Mouse (Mus musculus) thymus, postnatal 0 days (tissue): ENCODE measurements around the gene Zc3h8. TPM values are rescaled to one million over a fixed set of nuclear protein-coding genes. Genes with fewer than 3 reads are reported as not detected.

Experiments used
- DNase-seq: peaks from one replicate; pipeline ENCODE4 v3.0.0-alpha.2; 2015; ENCODE audit warnings: low spot score
- polyA plus RNA-seq: library from polyadenylated mRNA; unstranded; fragments of >200 nt; fragmentation: Nextera tagmentation; extraction: Ambion mirVana; gene quantifications from 2 replicates; pipeline ENCODE4 v1.2.1, GENCODE M21; 2015

Zc3h8 gene
- 9.3 and 10.1 TPM in 2 replicates for polyA plus RNA-seq

DNA sequence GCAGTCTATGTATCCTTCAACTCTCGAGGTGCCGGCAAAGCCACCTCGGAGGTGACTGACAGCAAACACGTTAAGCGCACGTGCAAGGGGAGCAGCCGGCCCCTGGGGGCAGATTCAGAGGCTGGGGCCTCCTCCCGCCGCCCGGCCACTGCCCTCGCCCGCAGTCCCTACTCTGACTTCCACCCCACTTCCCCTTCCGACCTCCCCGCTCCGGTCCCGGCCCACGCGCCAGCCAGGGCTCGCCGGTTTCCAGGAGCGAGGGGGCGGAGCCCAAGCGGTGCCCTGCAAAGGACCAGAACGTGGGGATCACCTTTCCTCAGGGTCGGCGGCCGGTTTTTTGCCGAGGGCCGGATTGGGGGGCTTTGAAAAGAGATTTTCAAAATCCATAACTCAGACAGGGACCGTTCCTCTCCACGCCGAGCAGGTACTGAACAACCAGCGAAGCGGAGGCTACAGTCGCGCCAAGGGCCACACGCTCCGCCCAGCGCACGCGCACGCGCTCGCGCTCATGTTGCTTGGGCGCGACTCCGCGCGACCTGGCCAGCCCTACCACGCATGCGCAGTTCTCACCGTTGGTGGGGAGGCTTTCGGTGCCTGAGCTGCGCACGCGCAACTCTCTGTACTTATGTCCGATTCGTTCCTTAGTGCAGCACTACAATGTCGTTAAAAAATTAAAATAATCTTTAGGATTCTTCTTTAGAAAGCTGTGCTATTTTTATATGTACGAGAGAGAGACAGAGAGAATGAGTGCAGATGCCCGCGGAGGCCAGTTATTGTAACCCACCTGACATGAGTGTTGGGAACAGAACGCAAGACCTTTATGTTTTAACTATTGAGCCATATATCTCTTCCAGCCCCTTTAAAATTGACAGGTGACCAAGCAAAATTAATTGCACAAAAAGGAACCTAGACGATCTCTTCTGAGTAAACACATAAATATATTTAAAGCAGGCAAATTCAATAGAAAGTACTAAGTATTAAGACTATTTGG lies at the start of gene Zc3h8:
Gene Zc3h8 (minus strand): TSS at position 540 of the 991 bp plus-strand sequence.
- peak; percentile 98 for DNase-seq

DNA sequence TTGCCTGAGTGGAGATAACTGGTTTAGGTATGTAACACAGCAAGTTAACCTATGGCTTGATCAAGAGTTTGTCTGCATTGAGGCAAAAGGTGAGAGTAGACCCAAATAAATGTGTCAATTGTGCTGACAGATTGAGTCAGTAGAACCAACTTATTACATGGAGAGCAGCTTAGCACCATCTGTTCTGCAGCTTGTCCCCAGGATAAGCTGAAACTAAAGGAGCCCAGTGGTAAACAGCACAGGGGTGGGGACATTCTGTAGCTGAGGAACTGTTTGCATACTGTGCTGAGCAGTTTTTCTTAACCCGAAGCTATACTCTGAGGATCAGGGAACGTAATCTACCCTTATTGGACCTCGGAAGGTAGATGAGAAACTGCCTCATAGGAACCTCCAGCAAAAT lies 40.9 kb upstream of the Zc3h8 start:
- DNase-seq = no peak

DNA sequence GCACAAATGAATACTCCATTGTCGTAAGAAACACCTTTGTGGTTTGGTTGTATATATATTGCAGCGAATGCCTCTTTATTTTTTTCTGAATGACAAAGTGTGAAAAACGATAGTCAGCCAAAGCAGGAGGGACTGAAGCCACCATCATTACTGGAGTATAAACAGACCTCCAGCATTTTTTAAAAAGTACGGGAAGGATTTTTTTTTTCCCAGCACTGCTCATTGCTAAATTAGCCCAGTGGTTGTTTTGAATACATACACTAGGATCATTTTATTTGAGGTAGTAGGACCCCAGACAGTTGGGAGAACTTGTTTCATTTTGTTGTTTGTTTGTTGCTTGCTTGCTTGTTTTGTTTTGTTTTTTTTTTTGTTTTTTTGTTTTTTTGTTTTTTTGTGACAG lies 31.7 kb upstream of the Zc3h8 start:
- no peak for DNase-seq

DNA sequence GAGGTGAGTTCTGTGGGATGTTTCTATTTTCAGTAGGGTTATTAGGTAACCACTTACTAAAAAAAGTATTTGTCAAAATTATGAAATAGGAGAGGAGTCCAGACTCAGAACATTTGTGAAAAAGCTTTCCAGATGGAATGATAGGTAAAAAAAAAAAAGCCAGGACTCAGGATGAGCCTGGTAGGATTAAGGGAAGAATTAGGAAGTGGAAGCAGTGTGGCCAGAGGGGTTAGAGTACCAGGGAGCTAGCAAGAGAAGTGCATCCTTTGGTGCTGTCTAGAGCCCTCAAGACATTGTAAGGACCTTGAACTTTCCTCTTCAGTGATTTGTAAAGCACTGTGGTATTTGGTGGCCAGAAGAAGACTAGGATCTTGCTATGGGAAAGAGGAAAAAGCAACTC lies 28.4 kb upstream of the Zc3h8 start:
- DNase-seq = no peak

DNA sequence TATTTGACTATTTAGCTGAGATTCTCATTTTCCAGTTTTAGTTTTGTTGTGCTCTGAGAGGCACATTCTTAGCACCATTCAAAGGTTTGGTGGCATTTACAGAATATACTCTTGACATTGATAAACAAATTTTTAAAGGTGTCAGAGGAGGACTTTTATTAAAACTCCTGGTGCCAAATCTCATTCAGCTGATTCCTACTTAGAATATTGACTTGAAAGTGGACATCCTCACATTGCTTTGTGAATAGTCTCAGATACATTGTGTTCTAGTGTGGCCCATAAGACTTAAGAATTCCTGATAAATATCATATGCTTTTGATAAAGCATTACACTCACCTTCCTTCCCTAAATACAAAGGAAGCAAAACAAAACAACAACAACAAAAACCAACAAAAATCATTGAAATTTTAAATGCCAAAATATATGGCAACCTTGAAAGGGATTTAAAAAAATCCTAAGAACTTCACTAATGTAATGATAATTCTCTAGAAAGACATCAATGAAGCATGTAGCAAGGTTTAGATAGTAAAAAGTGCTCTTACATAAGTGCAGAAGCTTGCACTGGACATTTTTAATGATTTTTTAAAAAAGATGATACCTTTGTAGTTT lies 24.7 kb upstream of the Zc3h8 start:
- no peak for DNase-seq

DNA sequence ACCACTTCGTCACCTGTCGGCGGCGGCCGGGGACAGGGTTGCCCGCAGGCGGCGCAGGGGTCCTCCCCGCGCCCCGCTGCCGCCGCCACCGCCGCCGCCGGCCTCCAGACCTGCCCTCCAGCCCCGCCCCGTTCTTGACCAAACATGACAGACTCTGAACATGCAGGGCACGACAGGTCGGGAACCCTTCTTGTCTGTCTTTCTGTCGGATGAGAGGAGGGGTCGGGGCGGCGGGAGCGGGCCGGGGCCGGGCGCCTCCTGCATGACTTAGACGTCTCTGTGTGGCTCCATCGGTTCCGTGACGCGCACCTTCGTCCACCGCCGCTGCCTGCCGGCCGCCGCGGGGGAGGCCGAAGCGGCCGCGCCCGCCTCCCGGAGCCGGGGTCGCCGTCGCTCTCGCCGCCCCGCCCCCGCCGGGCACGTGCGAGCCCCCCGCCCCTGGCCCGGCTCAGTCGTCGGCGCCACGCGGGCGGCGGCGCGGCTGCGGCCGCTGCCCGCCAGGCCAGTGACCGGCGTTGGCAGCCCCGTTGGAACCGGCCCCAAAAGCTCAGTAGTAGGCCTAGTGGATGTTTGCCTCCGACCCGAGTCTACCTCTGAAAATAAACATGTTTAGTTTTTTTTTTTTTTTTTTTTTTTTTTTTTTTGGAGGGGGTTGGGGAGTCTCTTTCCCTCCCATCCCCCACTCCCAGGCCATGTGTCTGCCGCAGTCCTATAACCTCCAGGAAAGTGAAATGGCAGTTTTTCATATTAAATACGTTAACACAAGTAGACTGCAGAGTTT lies 24.0 kb upstream of the Zc3h8 start, which contains the start of gene Gm10762:
Gene Gm10762 (minus strand): TSS at position 65 of the 781 bp plus-strand sequence.
- DNase-seq = peak; percentile 54

DNA sequence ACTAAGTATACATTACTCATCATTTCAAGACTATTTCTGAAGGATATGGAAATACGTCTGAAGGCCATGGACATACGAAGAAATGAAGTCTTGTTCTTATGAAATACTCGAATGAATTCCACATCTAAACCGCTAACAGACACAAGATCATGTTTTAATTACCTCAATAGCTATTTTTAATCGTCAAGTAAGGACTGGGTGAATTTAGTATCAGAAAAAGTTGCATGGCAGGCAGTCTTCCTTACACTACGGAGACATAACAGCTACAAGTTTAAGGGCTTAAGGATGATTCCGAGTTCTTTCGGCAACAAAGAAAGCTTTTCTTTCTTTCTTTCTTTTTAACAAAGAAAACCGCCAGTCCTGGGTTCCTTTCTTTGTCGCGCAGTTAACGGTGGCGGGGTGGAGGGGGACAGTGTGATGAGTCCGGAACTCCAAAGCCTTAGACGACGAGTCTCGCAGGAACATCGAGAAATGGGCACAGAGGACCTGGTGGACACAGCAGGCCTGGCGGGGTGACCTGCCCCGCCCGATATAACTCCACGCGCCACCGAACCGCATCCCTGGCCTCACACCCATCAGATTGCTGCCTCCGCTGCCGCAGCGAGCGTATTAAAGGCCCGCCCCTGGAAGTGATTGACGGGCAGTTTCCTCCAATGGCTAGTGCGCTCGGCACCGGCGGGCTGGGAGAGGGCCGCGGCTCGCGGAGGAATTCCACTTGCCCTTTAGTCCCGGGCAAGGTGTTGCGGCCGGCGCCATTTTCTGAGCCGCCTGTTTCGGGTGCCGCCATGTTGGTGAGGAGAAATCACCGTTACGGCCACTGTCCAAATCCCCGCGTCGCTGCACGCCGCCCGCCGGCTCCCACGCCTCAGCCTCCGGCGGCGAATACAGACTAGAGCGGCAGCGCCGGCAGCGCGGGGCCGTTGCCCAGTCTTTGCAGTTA lies 23.0 kb upstream of the Zc3h8 start, which contains the start of gene Zc3h6:
Gene Zc3h6 (plus strand): TSS at position 762 of the 940 bp plus-strand sequence.
- peak; percentile 98 for DNase-seq

DNA sequence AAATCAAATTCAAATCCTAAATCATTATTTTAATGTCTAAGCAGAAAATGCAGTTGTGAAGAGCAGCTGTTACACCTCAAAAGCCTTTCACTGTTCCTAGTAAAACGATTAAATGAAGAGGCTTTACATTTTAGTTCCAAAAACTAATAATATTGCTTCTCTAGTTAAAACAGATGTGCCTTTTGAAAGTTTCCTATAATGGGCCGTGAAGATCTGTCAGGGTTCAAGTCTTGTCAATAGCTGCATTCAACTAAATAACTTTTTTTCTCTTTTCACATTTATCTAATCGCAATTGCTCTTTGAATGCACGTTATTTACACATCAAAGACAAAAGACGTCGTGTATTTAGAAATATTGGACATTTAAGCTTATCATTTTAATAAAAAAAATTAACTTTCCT lies 22.4 kb upstream of the Zc3h8 start:
- DNase-seq = peak; percentile 4

DNA sequence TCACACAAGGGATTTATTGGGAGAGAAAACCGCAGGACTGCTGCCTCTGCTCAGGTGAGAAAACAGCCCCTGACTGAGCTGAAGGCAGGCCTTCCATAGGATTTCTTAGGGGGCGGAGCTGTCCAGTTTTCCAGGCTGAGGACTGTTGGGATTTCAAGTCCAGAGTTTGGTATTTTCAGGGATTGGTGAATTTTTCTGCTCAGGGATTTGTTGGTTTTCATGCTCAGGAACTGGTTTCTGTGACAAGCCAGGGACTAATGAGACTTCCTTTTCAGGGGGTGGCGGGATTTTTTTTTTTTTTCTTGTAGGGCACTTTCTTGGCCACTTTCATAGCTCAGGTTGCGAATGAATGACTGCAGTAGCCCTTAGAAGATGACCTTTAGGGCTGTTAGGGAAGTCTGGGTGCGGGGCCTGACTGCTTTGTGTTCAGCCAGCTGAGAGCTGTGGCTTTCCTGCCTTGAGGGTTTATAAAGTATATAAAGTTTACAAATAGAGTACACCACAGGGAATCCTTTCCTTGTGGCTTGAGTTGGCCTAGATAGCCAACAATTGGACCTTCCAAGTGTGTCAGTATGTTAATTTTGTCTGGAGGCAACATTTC lies 21.7 kb upstream of the Zc3h8 start:
- DNase-seq = no peak

DNA sequence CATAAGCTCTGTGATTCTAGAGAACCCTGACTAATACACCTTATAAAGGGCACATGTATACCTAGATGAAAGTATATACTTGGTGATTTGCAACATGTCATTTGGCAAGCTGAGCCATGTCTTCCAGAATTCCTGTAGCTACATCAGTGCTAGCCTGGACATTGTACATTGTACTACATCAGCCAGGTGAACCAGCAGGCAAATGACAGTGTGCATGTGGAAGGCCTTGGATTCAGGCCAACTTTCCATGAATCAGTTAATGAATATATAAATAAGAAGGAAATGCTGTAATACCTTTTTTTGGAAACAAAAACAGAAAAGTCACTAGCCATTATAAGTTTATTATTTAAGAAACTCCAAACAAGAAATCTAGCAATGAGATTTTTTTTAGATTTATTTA lies 10.3 kb upstream of the Zc3h8 start:
- DNase-seq = no peak

DNA sequence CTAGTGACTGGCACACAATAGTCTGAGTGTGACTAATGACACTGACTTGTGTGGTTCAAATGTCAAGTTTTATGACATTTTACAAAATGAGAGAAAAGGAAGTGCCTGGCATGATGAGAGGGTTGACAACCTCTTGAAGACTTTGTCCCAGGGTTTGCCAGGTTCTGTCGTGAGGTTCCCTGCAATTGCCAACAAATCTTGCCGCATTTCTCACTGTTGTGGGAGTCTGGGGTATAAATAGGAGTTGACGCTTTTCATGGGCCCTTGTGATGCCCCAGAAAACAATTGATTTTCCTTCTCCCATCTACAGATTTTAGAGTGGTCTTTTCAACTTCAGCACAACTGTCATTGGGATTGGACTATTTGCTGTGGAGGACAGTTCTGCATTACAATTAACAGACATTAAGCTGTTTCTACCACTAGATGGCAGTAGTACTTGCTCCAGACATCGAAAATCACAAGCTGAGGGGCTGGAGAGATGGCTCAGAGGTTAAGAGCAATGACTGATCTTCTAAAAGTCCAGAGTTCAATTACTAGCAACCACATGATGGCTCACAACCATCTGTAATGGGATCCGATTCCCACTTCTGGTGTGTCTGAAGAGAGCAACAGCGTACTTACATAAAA lies 4.2 kb upstream of the Zc3h8 start:
- peak; percentile 66 for DNase-seq

DNA sequence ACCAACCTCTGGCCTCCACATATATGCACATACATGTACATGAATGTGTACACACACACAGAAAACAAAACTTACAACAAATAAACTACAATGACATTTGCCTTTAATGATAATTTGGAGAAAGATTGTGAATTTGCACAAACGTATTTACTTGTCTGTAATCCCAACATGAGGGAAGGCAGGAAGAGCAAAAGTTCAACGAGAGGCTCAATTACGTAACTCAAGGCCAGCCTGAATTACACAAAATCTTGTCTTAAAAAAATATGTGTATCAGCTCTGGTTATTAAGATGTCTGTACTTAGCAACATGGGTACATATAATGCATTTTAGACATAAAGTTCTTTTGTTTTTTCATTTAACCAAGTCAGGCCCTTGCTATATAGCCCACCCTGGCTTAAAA lies 7.6 kb downstream of the Zc3h8 start:
- no peak for DNase-seq

DNA sequence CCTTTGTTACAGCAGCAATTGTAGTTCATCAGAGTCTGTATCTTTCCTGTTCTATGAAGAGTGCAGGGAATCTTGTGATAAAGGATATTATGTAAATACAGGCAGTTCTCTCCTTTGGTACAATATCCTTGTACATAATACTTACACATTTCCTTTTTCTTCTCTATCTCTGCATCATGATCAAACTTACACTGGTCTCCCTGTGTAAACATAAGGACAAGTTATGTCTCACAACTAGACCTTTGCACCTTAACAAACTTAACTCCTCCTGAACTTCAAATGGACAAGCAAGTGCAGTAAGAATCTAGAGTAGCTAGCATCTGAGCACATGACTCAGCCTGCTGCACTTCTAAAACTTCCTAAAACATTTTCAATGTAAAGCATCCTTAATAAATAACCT lies 13.2 kb downstream of the Zc3h8 start:
- no peak for DNase-seq

DNA sequence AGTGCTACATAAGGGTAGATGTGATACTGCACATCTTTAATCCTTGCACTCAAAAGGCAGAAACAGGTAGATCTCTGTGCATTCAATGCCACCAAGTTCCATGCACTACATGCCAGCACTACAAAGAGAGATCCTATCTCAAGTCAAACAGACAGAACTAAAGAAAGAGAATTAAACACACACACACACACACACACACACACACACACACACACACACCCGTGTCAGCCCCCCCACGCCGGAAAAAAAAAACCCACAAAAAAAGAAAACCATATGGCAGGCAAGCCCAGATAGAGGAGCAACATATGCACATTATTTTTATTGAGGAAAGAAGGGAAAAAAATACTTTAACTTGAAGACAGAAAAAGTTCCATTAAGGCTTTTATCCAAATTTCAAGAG lies 15.4 kb downstream of the Zc3h8 start:
- peak; percentile 23 for DNase-seq

DNA sequence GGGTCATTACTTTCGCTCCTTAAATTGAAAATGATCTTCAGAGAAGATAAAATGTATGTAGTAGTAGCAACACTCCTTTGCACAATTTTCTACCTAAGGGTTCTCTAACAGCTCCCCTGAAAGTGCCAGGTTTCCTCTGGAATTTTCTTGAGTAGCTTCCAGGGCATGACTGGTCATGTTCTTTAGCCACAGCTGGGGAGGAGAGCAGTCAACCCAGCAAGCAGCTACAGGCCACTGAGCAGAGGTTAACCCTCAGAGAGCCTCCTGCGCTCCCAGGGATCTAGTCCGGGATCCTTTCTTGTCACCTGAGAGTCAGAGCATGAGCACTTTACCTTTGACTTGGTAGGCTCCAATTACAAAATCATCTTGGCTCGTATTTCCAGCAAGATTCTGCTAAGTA lies 19.1 kb downstream of the Zc3h8 start:
- no peak for DNase-seq

DNA sequence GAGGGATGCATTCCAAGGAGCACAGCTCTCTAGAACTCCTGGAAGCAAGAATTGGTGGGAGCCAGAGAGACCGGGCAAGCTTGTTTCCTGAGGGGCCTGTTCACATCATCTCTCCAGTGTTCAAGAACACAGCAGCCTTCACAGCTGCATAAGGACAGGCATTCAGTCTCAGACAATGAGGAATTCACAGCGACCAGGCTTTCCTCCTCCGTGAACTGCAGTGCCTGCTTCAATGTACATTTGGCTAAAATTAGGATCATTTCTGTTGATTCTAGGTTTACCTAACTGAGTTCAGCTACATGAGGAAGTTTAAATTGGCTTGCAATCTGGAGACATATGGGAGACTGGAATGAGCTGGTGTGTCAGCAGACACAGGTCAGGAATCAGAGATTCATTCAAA lies 27.3 kb downstream of the Zc3h8 start:
- no peak for DNase-seq

DNA sequence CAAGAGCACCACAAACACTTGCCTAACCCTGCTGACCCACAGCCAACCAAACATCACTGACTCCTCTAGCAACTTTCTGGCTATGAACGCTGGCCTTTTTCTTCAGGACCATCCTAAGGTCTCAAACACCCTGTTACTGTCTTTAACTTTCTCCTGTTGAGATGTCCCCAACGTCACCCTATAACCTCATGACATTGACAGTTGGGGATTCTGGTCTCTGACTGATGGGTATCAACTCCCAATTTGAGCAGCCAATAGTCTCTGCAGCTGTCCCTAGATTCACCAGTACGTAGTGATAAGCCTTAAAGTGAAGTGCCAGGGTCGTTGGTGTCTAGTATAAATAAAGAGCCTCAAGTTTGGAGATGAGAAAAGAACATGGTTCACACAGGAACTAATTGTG lies 28.9 kb downstream of the Zc3h8 start:
- DNase-seq = no peak

DNA sequence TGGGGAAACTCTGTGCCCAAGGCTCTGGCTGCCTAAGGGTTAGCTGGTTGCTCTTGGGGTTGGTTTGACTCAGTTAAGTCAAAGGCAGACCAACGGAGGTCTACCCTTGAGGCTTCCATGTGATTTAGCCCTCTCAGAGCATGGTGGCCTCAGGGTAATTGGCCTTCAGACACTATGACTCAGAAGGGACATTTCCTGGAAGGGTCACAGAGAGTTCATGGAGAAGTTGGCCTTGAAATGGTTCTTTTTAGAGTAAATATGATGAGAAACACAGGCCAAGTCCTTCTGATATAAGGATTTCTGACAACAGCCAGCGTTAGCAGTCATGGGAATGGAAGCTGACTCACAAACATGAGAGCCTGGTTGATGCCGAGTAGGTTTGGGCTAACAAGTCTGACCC lies 40.2 kb downstream of the Zc3h8 start:
- no peak for DNase-seq

DNA sequence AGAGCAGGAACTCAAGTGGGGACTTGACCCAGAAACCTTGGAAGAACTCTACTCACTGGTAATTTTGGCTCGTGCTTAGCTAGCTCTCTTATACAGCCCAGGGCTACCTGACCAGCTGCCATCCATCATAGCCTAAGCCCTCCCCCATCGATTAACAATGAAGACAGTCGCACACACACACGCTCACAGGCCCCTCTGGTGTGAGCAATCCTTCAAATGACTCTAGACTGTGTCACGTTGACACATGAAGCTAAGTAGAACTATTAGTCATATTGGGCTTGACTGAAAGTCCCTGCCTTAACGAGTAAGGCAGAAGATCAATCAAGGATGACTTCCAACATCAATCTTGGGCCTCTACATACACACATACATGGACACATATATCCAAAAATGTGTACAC lies 41.0 kb downstream of the Zc3h8 start:
- DNase-seq = no peak
